Comparison of ENCODE assay signal across 17 mouse cellular contexts in genomic region chr8:105807766-105808165, GRCm38 (mm10). TPM values are rescaled to one million over a fixed set of nuclear protein-coding genes. Genes with fewer than 3 reads are reported as not detected.
A peak's percentile ranks its signal among the peaks of the same experiment; 100 is the strongest.
DNase-seq lines count a peak whose midpoint lies in the region; ATAC-seq and TF ChIP-seq lines count a peak whose summit lies in the region.
"Had no signal": no experiment of that assay in that cellular context is flagged by ENCODE, and none has a peak within 500 bp of the region (broad histone marks: within the 10 kb centered on the region; RNA-seq: fewer than 3 reads in every experiment).

No protein-coding gene starts in this region.

- no peak overlapping the region for H3K9ac ChIP-seq in heart, adult 2 months (ENCODE audit: low read depth, low read length)
- H3K9ac ChIP-seq in lung, embryonic 15.5 days: no peak overlapping the region
- H3K9ac ChIP-seq: embryonic facial prominence, embryonic 13.5 days; forebrain, postnatal 0 days; midbrain, embryonic 13.5 days had no signal

- no peak for TF ChIP-seq CTCF in heart, adult 2 months (IDR thresholded peaks at IDR 0.05)
- no peak for TF ChIP-seq CTCF in lung, adult 2 months (IDR thresholded peaks at IDR 0.05; ENCODE audit: insufficient read depth, low read length)

- whole genome bisulfite sequencing in heart, adult 2 months: 38% methylated on average over 5 of the region's 5 CpGs
- 84% methylated on average over 5 of the region's 5 CpGs for WGBS in heart, embryonic 10.5 days
- WGBS in lung, embryonic 15.5 days: 68% methylated on average over 5 of the region's 5 CpGs
- 36% methylated on average over 5 of the region's 5 CpGs for WGBS in lung, adult 2 months

- no peak for TF ChIP-seq EP300 in heart, adult 2 months (IDR thresholded peaks at IDR 0.05; ENCODE audit: insufficient read depth, low read depth, low read length)

- peaks cover 24% of the 10 kb centered on the region for H3K4me1 ChIP-seq in heart, adult 2 months (ENCODE audit: control insufficient read depth, insufficient read depth, low read length)
- peaks cover 12% of the 10 kb centered on the region for H3K4me1 ChIP-seq in heart, embryonic 10.5 days
- H3K4me1 ChIP-seq in lung, embryonic 15.5 days: peaks cover 16% of the 10 kb centered on the region
- peaks cover 27% of the 10 kb centered on the region for H3K4me1 ChIP-seq in lung, adult 2 months (ENCODE audit: control insufficient read depth, insufficient read depth, low read length)
- H3K4me1 ChIP-seq: embryonic facial prominence, embryonic 13.5 days had no signal

- H3K36me3 ChIP-seq in heart, adult 2 months (ENCODE audit: control insufficient read depth, insufficient read depth, low read length): peaks cover 22% of the 10 kb centered on the region
- H3K36me3 ChIP-seq in heart, embryonic 10.5 days: peaks cover 30% of the 10 kb centered on the region; the same call in 1 of the 2 replicates
- peaks cover 17% of the 10 kb centered on the region for H3K36me3 ChIP-seq in lung, embryonic 15.5 days

- intact Hi-C loops in heart, adult 2 months (cut with DNase I): no loop called here

- no peak for ATAC-seq in lung, embryonic 15.5 days (ENCODE audit: borderline replicate concordance, extremely low read depth, low FRiP score, low TSS enrichment)
- ATAC-seq: forebrain, postnatal 0 days; midbrain, embryonic 13.5 days had no signal

- 0 out of 2 replicates have a peak, but pooled peaks cover 1% of the 10 kb centered on the region for H3K79me2 ChIP-seq in heart, adult 2 months (replicated peaks; ENCODE audit: control insufficient read depth, insufficient read depth, low read length)

- TF ChIP-seq POLR2A in heart, adult 2 months (IDR thresholded peaks at IDR 0.05; ENCODE audit: insufficient read depth, low read depth, low read length): no peak
- TF ChIP-seq POLR2A in lung, adult 2 months (IDR thresholded peaks at IDR 0.05; ENCODE audit: borderline replicate concordance, extremely low read depth, low read depth, low read length): no peak

- no peaks in the 10 kb centered on the region for H3K27me3 ChIP-seq in heart, adult 2 months (ENCODE audit: control insufficient read depth, insufficient read depth, low read length)
- no peaks in the 10 kb centered on the region for H3K27me3 ChIP-seq in heart, embryonic 10.5 days (ENCODE audit: insufficient read depth, poor library complexity, severe bottlenecking)
- H3K27me3 ChIP-seq in lung, embryonic 15.5 days: no peaks in the 10 kb centered on the region
- H3K27me3 ChIP-seq: embryonic facial prominence, embryonic 13.5 days; midbrain, embryonic 13.5 days had no signal

- H3K27ac ChIP-seq in heart, adult 2 months: peak overlapping the region; percentile 17; the same call in 1 of the 2 replicates
- no peak overlapping the region for H3K27ac ChIP-seq in heart, embryonic 10.5 days
- H3K27ac ChIP-seq in lung, embryonic 15.5 days: peak overlapping the region; percentile 25; the same call in 1 of the 2 replicates
- H3K27ac ChIP-seq: embryonic facial prominence, embryonic 13.5 days; midbrain, embryonic 13.5 days had no signal

- no peak overlapping the region for H3K4me2 ChIP-seq in lung, embryonic 15.5 days
- H3K4me2 ChIP-seq: embryonic facial prominence, embryonic 13.5 days; heart, embryonic 11.5 days; midbrain, embryonic 13.5 days had no signal

- no peaks in the 10 kb centered on the region for H3K9me3 ChIP-seq in heart, embryonic 10.5 days
- no peaks in the 10 kb centered on the region for H3K9me3 ChIP-seq in lung, embryonic 15.5 days
- H3K9me3 ChIP-seq: embryonic facial prominence, embryonic 13.5 days; G1E; midbrain, embryonic 13.5 days had no signal

- no peak overlapping the region for H3K4me3 ChIP-seq in heart, adult 2 months
- no peak overlapping the region for H3K4me3 ChIP-seq in heart, embryonic 10.5 days
- H3K4me3 ChIP-seq in lung, embryonic 15.5 days: no peak overlapping the region
- no peak overlapping the region for H3K4me3 ChIP-seq in lung, adult 2 months (replicated peaks; ENCODE audit: extremely low read depth, low read depth, low read length)
- H3K4me3 ChIP-seq: embryonic facial prominence, embryonic 13.5 days; midbrain, embryonic 13.5 days had no signal

- no peak for DNase-seq in heart, adult 2 months
- no peak for DNase-seq in heart, embryonic 10.5 days (ENCODE audit: low spot score)
- DNase-seq in lung, adult 2 months: no peak
- peak; percentile 42 to 64 for DNase-seq in kidney, postnatal 25 days
- DNase-seq in lung, postnatal 36 days: peak; percentile 34
- no peak for DNase-seq in thymus, adult 18-20 months
- DNase-seq in layer of hippocampus, postnatal 14 days (ENCODE audit: low spot score in 2 of 2): no peak
- DNase-seq: B cell, adult 2 months; cerebellum, postnatal 14 days; forebrain, postnatal 0 days; right cerebral cortex, adult 18-20 months; thymus, postnatal 14 days had no signal

RNA-seq across cellular contexts. Expression of gene Ranbp10, which starts 19.4 kb away (rescaled TPM):
- total RNA-seq in heart, adult 2 months (2021): 10 to 100 TPM; 18.0 to 18.5 TPM
- 20.0 and 22.3 TPM in 2 replicates for polyA plus RNA-seq in heart, adult 2 months (2012; rRNA removed)
- 8.6 and 10.4 TPM in 2 replicates for polyA plus RNA-seq in heart, embryonic 10.5 days (2016; fragmentation: Nextera tagmentation; extraction: Ambion mirVana)
- polyA plus RNA-seq in lung, embryonic 15.5 days (2015; fragmentation: Nextera tagmentation; extraction: Ambion mirVana): 9.9 and 12.0 TPM in 2 replicates
- polyA plus RNA-seq in lung, adult 2 months (2012; rRNA removed): 25.8 and 28.5 TPM in 2 replicates
- 10 to 100 TPM; 25.5 to 26.0 TPM for total RNA-seq in layer of hippocampus, postnatal 14 days (2021)

RNA-seq across cellular contexts. Expression of gene Tsnaxip1, which starts 19.8 kb away (rescaled TPM):
- total RNA-seq in heart, adult 2 months (2021): not detected
- polyA plus RNA-seq in heart, adult 2 months (2012; rRNA removed): 0.20 TPM in 1 of 2 replicates, not detected in the other
- polyA plus RNA-seq in heart, embryonic 10.5 days (2016; fragmentation: Nextera tagmentation; extraction: Ambion mirVana): 0.06 TPM in 2 replicates
- polyA plus RNA-seq in lung, embryonic 15.5 days (2015; fragmentation: Nextera tagmentation; extraction: Ambion mirVana): 1.3 and 1.5 TPM in 2 replicates
- polyA plus RNA-seq in lung, adult 2 months (2012; rRNA removed): 1.0 and 2.2 TPM in 2 replicates
- total RNA-seq in layer of hippocampus, postnatal 14 days (2021): under 1 TPM; 0.24 to 0.85 TPM
- polyA plus RNA-seq: G1E had no signal

RNA-seq across cellular contexts. Expression of gene Cenpt, which starts 45.3 kb away (rescaled TPM):
- total RNA-seq in heart, adult 2 months (2021): 1 to 10 TPM; 2.3 to 2.7 TPM
- 6.0 and 6.4 TPM in 2 replicates for polyA plus RNA-seq in heart, adult 2 months (2012; rRNA removed)
- polyA plus RNA-seq in heart, embryonic 10.5 days (2016; fragmentation: Nextera tagmentation; extraction: Ambion mirVana): 46.5 and 55.2 TPM in 2 replicates
- 45.2 and 45.4 TPM in 2 replicates for polyA plus RNA-seq in lung, embryonic 15.5 days (2015; fragmentation: Nextera tagmentation; extraction: Ambion mirVana)
- 12.0 and 17.4 TPM in 2 replicates for polyA plus RNA-seq in lung, adult 2 months (2012; rRNA removed)
- total RNA-seq in layer of hippocampus, postnatal 14 days (2021): 10 to 100 TPM; 18.8 to 19.5 TPM

RNA-seq across cellular contexts. Expression of gene Thap11, which starts 47.2 kb away (rescaled TPM):
- 10 to 100 TPM; 26.8 to 30.1 TPM for total RNA-seq in heart, adult 2 months (2021)
- 33.0 and 42.2 TPM in 2 replicates for polyA plus RNA-seq in heart, adult 2 months (2012; rRNA removed)
- polyA plus RNA-seq in heart, embryonic 10.5 days (2016; fragmentation: Nextera tagmentation; extraction: Ambion mirVana): 61.6 and 74.0 TPM in 2 replicates
- 67.9 and 68.2 TPM in 2 replicates for polyA plus RNA-seq in lung, embryonic 15.5 days (2015; fragmentation: Nextera tagmentation; extraction: Ambion mirVana)
- 54.9 and 60.8 TPM in 2 replicates for polyA plus RNA-seq in lung, adult 2 months (2012; rRNA removed)
- 10 to 100 TPM; 34.5 to 36.1 TPM for total RNA-seq in layer of hippocampus, postnatal 14 days (2021)

RNA-seq across cellular contexts. Expression of gene Gfod2, which starts 49.3 kb away (rescaled TPM):
- 1 to 10 TPM; 3.7 TPM for total RNA-seq in heart, adult 2 months (2021)
- polyA plus RNA-seq in heart, adult 2 months (2012; rRNA removed): 2.3 and 3.0 TPM in 2 replicates
- 13.1 and 18.2 TPM in 2 replicates for polyA plus RNA-seq in heart, embryonic 10.5 days (2016; fragmentation: Nextera tagmentation; extraction: Ambion mirVana)
- polyA plus RNA-seq in lung, embryonic 15.5 days (2015; fragmentation: Nextera tagmentation; extraction: Ambion mirVana): 22.5 and 23.5 TPM in 2 replicates
- 12.2 and 14.8 TPM in 2 replicates for polyA plus RNA-seq in lung, adult 2 months (2012; rRNA removed)
- total RNA-seq in layer of hippocampus, postnatal 14 days (2021): 10 to 100 TPM; 21.5 to 26.7 TPM

Comparison
In these comparisons a context has a peak if more than half of its experiments do, and no peak if none do; other contexts are left out.
1. DNase-seq: peak in kidney, postnatal 25 days (2 of 2) and lung, postnatal 36 days (single experiment); none in heart, adult 2 months (0 of 2), heart, embryonic 10.5 days (single experiment), lung, adult 2 months (single experiment), thymus, adult 18-20 months (0 of 2) and layer of hippocampus, postnatal 14 days (0 of 2).